Mouse (Mus musculus): ENCODE data around the gene Adamts14. TPM values are rescaled to one million over a fixed set of nuclear protein-coding genes. Genes with fewer than 3 reads are reported as not detected.

Gene Adamts14
- total RNA-seq, 2 experiments from 2014 or later, result 1.2 to 1.4 TPM

- no peak for DNase-seq (ENCODE audit: low spot score in 2 of 2)
Observed at GRCm38 (mm10) chr10:61234319-61234718, 38.9 kb downstream of the Adamts14 start.

DNA sequence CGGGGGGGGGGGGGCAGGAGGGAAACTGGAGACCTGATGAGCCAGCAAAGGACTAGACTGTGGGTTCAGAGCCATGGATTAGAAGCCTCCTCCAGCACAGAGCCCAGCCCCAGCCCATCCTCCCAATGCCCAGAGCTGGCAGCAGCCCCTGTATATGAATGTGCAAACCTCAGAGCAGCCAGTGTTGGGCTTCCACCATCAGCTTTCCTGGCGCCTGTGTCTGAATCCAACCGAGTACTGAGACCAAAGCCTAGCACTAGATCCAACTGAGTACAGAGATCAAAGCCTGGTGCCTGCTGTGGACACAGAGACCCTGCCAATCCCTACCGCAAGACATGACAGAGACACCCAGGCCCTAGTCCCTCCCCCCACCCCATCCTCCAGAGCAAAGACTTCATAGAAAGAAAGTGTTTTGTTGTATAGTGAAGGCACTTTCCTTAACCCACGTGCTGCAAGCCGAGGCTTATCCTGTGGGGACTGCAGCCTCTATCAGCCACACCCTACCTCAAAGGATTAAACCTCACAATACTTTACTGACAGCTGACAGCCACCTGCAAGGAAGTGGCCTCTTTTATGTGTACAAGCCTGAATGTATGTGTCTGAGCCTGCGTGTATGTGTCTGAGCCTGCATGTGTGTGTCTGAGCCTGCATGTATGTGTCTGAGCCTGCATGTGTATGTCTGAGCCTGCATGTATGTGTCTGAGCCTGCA lies 40.2 kb downstream of the Adamts14 start:
- DNase-seq (ENCODE audit: low spot score in 2 of 2), result no peak

DNA sequence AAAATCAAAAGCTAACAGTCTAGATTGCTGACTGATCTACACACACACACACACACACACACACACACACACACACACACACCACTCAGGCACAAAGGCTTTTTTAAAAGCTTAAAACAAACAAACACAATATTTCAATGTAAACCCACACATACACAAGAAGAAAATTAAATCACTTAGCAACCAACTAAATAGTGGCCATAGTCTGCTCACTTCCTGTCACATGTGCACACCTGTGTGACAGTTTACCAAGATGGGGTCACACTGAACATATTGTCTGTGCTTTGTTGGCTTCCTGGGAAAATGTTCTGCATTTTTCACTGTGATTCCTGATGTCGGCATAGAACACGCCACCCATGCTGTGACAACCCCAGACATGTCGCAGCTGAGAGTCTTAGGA lies 41.5 kb downstream of the Adamts14 start:
- DNase-seq (ENCODE audit: low spot score in 2 of 2), result no peak

- no peak for DNase-seq (ENCODE audit: low spot score in 2 of 2)
Observed at GRCm38 (mm10) chr10:61226784-61227396, 46.3 kb downstream of the Adamts14 start.

- no peak for DNase-seq (ENCODE audit: low spot score in 2 of 2)
Observed at GRCm38 (mm10) chr10:61225694-61226093, 47.5 kb downstream of the Adamts14 start.

- DNase-seq (ENCODE audit: low spot score in 2 of 2), result no peak
Observed at GRCm38 (mm10) chr10:61219318-61219717, 53.9 kb downstream of the Adamts14 start.

GRCm38 (mm10) chr10:61216163-61216562 lies 57.1 kb downstream of the Adamts14 start:
- DNase-seq (ENCODE audit: low spot score in 2 of 2), result no peak

- DNase-seq (ENCODE audit: low spot score in 2 of 2), result no peak
Observed at GRCm38 (mm10) chr10:61215658-61216057, 57.6 kb downstream of the Adamts14 start.

GRCm38 (mm10) chr10:61212817-61213216 lies 60.4 kb downstream of the Adamts14 start:
- DNase-seq (ENCODE audit: low spot score in 2 of 2), result no peak

- DNase-seq (ENCODE audit: low spot score in 2 of 2), result peak in 1 of 2 experiments; percentile 60
Observed at GRCm38 (mm10) chr10:61211743-61212142, 61.5 kb downstream of the Adamts14 start.

- DNase-seq (ENCODE audit: low spot score in 2 of 2), result no peak
Observed at GRCm38 (mm10) chr10:61211105-61211504, 62.1 kb downstream of the Adamts14 start.

DNA sequence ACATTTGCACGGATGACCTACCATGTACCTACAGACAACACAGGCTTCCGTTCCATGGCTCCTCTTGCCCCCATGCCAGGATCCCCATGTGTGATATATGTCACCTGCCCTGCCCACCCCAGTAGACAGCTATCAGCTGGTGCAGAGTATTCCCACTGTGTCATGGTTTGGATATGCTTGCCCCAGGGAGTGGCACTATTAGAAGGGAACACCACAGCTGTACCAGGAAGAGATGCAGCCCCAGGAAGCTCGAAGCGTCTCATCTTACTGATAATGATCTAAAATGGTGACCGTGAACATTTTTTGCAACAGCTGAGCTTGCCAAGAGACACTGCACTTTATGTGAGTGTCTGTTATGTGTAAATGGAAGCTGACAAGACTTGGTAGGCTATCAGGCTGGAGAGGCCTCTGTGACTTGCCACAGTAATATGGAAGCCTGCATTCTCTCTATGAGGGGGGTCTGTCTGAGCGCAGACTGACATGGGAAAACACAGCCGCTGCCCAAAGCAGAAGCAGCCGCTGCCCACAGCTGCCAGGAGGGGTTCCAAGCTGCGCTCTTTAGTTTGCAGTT lies 65.0 kb downstream of the Adamts14 start:
- no peak for DNase-seq (ENCODE audit: low spot score in 2 of 2)

GRCm38 (mm10) chr10:61203930-61204329 lies 69.3 kb downstream of the Adamts14 start:
- DNase-seq (ENCODE audit: low spot score in 2 of 2), result no peak

GRCm38 (mm10) chr10:61201596-61202318 lies 71.5 kb downstream of the Adamts14 start:
- no peak for DNase-seq (ENCODE audit: low spot score in 2 of 2)

DNA sequence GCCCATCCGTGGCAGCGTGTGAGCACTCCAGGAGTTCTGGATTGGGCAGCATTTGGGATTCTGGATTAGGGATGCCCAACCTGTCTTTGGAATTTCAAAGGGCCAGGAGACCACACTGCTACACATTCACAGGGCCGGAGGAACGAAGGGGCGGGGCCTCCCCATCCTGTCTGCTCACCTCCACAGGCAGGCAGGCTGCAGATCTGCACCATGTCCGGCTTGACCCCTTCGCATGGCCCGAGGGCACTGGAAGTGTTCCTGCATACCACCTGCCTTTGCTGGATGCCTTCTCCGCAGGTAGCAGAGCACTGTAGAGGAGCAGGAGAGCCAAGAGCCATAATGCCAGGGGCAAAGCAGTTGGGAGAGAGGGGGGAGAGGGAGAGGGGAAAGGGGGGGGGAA lies 72.2 kb downstream of the Adamts14 start:
- DNase-seq (ENCODE audit: low spot score in 2 of 2), result no peak

DNA sequence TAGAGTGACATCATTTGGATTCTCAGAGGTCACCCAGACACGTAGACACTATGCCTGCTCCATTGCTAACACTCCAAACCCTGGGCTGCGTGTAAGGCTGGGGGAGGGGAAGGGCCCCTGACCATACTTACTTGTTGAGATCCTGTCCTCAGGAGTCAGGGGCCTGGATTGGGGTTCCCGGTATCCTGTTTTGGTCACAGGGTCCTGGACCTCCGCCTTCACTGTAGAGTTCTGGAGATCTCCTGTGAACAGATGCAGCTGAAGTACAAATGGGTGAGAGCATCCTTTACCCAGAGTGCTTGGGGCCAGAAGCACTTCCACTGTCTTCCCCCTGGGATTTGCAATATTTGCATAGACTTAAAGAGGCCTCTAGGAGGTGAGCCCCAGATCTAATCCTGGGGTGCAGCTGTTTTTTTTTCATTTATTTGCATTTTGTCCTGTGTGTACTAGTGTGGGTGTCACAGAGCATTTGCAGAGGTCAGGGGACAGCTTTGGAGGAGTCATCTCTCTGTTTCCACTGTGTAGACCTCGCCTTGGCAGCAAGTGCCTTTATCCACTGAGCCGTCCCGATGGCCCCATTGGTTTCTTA lies 72.9 kb downstream of the Adamts14 start:
- DNase-seq (ENCODE audit: low spot score in 2 of 2), result no peak

DNA sequence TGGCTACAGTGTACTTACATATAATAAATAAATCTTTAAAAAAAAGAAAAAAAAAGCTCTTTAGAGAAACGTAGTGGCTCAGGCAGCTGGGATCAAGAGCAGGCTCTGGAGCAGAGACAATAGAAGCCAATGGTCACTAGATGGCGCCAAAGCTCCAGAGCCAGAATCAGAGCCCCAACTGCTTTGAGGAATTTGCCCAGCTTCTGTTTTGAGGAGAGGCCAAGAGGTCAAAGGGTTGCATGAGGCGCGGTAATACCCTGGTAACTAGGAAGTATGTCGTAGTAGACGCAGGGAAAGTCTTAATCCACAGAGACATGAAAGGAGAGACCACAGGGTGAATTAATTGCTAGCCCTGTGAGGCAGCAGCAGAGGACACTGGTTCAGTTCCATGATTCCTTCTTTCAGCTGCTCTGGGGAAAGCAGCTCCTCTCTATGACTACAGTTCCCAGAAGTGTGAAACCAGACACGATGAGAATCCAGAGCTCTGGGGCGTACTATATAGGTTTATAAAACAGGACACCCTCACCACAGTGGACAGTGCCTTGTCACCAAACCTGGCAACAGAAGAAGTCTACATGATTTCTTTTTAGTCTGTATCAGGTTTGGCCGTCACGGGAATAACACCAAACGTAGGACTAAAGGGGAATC lies 73.5 kb downstream of the Adamts14 start:
- peak; percentile 42 to 85 for DNase-seq (ENCODE audit: low spot score in 2 of 2)

DNA sequence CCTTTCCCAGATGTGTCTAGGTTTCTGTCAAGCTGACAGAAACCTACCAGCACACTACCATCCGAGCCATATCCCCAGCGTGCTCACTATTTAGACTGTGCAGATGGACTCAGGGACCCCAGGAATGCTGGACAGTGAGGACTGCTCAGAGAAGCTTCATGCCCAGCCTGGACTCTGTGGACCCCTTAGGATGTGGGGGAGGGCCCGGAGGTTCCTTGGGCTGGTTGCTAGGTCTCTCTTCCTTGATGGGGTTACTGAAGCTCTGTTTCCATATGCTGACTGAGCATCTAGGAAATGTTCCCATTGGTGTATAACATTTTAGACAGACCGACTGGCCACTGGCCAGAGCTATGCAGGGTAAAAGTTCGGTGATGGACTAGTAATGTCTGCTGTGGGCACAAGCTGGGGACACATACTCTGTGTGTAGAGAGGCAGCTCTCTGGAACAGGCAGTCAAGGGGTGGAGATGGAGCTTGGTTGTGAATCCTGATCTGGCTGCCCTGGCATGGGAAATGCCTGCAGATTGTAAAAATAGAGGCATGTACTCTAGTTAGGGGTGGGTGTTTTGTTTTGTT lies 77.4 kb downstream of the Adamts14 start:
- no peak for DNase-seq (ENCODE audit: low spot score in 2 of 2)

DNA sequence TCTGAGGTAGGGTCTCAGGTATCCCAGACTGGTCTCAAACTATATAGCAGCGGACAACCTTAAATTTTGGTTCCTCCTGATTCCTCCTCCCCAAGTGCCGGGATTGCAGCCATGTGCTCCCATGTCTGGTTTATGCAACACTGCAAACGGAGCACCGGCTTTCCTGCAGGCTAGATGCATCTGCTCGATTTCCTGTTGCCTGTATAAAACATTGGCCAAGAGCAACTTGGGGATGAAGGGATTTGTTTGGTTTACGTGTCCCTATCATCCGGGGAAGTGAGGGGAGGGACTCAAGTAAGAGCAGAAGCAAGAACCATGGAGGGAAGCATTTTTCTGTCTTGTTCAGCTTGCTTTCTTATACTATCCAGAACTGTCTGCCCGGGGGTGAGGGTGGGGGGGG lies 78.0 kb downstream of the Adamts14 start:
- DNase-seq (ENCODE audit: low spot score in 2 of 2), result no peak

GRCm38 (mm10) chr10:61194611-61195010 lies 78.6 kb downstream of the Adamts14 start:
- DNase-seq (ENCODE audit: low spot score in 2 of 2), result no peak

DNA sequence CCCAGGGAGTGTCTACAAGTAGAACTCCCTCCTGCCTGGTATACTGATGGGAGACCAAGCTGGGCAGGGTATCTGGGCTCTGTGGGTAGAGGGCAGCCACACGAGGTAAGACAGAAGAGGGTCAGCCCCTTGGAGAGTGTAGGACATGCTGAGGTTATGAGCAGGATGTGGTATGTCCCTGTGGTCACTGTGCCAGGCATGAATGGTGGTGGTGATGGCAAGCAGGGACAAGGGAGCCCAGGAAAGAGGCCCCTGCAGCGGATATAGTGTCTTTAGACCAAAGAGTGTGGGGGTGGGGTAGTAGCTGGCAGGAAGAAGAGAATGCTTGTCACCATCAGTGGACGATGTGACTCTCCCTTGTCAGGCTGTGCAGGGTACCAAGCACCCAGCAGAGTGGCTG lies 85.2 kb downstream of the Adamts14 start:
- DNase-seq (ENCODE audit: low spot score in 2 of 2), result no peak
